Mouse (Mus musculus): ENCODE measurements around the gene Tbk1.

DNA sequence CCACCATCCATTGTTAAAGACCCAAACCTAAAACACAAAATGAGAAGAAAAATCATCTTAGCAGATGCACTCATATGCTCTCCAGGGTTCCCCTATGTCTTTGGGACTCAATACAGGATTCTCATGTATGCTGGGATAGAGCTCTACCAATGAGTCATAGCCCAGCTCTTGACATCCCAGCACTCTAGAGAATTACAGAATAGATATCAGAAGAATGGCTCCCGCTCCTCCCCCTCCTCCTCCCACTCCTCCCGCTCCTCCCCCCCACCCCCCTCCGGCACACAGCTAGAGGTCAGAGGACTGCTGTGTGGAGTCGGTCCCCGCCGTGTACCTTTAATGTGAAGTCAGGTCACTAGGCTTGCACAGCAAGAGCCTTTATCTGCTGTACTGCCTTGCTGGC lies 39.4 kb downstream of the Tbk1 start:
- TF ChIP-seq POLR2A (IDR thresholded peaks at IDR 0.05; ENCODE audit: borderline replicate concordance, extremely low read depth, insufficient read depth, insufficient read length, poor library complexity, severe bottlenecking) (no peak), CTCF (IDR thresholded peaks at IDR 0.05; ENCODE audit: borderline replicate concordance, extremely low read depth, insufficient read depth, insufficient read length) (no peak)

Measured in brain, embryonic 14.5 days (tissue).